Mouse (Mus musculus) 416B (cell line): ENCODE measurements around the gene Rbfox1.

ENCODE experiments used
- DNase-seq: peaks from one replicate; pipeline ENCODE4 v3.0.0; 2011; ENCODE audit warnings: low read depth

Gene Rbfox1

DNA sequence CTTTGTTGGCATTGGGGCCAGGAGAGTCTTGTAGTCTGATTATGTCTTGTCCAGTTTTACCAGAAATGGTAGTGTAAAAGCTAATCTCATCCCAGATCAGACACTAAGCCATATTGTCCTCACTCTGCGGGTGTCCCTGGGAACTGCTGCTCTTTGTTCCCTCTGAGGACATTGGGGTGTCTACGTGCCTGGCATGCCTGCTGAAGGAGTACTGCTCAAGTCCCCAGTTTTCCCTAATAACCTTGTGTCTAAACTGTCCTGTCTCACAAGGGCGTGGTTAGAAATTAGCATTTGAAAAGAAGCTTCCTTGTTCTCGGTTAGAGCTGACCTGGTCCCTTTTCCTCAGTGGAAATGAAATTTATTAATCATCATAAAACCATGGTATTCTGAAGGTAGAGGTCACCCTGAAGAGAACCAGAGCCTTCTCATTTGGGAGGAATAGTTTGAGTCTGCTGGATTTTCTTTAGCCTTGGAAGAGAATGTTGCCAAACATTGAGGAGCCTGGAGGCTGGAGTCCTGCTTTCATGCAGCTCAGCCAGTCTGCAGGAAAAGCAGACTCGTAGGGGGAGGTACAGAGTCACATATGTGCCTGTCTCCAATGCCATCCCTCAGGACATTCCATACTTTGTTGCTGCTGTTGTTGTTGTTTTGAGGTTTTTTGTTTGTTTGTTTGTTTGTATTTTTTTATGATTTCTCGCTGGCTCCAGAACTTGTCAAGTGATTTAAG, 1519.8 kb downstream of the Rbfox1 start:
- no peak for DNase-seq

DNA sequence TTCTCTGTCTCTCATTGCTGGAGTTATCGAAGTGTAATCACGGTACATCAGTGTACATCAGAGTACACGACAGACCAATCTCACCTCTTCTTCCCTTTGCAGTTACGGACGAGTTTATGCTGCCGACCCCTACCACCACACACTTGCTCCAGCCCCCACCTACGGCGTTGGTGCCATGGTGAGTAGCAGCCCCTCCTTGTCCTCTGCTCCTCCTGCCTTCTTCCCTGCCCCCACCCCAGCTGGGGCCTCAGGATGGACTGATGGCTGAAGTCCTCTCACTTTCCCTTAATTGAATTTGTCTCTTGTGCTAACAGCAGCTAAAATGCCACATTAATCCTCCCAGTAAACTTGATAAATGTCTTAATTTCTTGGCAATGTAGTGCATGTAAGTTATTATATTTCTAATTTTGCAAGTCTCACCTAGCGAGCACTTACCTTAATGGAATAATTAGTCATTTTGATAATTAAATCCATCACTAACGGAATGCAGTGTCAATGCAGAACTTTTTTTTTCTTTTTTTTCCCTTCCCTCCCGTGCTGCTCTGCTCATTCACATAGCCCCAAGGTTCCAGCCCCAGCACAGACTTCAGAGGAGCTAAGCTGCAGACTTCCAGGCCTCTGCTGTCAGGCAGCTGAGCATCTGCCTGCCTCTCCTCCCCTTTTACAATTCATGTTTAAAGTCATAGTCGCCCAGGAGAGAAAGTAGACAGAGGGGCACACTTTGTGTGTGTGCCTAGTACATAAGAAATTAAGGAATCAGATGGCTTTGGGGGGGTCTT, 1522.9 kb downstream of the Rbfox1 start:
- DNase-seq, result no peak

DNA sequence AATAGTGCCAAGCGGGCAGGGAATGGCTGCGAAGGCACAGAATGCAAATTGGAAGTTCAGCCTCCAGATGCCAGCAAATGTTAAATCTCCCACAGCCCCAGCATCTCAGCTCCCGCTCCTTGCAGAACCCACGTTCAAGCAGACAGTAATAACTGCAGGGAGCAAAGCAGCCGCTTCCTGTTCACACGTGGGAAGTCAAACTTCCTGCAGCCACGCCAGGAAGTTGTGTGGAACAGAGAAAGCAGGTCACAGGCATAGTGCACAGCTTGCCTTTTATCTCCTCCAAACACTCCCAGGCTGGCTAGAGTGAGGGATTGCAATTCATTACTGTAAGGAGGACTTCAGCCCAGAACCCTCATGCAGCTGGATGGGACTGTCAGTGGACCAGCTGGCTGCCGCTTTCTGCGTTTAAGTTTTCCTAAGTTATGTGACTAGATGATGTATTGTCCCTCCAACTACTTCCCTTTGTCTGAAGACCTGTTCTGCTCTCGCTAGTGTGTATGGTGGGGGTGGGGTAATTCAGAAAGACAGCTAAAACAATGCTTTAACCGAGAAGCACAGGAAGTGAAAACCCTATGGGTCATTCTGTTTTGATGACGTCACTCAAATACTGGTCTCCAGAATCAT, 1534.6 kb downstream of the Rbfox1 start:
- no peak for DNase-seq

DNA sequence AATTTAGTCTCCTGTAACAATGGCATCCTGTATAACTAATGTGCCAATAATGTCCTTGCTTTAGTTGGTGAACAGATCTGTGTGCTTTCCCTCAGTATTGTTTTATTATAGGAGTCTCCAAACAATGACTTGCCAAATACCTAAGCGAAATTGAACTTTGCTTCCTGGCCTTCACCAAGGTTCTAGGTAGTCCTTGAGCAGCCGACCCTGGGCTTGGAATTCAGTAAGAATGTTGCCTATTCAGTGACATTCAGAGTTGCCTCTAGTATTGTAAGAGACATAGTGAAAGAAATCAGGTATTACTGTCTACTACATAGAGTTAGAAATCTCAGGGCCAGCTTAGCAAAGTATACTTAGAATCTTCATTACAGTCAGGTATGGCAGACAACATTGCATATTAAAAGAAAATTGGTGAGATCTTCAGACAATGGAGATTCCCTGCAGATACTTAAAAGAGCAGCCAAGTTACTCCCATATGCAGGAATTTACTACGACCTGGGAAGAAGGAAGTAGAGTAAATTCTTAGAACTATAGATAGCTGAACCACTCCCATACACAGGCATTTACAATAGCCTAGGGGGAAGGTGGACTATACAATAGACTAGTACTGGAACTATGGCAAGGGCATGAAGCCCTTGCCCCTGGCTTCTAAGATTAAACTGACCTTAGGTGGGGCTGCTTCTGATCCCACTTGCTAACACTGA, 1540.4 kb downstream of the Rbfox1 start:
- DNase-seq, result no peak

DNA sequence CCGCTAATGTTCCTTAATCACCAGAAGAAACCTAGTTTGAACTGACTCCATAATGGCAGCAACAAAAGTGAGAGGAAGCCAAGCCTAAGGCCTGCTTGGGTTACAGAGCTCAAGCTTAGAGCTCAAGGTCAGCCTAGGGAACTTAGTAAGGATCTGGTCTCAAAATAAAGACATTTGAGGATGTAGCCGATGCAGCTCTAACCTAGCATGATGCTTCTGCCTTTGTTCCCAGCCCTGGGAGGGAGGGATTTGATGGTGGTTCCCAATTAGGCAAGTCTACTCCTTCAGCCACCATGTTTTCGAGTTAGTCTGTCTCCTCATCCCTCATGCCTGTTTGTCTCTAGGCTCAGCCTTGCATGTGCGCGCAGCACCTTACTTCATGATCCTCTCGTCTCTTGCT, 1548.1 kb downstream of the Rbfox1 start:
- no peak for DNase-seq

DNA sequence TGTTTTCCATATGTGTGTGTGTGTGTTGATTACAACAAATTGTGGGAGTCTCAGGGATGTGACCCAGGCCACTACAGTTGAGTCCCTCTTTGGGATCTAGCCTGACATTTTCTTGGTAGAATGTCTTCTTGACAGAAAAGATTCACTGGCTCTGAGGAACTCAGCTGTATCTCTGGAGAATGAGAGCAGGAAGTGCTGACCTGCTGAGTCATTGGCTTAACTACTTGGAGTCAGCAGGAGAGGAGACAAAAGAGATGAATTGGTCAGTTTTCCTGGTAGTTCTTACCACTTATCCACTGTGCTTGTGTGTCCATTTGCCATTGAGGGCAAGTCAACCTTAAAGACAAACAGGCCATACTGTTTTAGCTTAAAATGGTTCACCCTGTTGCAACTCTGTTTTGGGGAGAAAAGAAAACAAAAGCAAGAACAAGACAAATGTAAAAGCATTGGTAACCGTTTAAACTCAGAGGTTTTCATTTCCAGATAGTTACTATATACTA, 1561.7 kb downstream of the Rbfox1 start:
- DNase-seq, result no peak

DNA sequence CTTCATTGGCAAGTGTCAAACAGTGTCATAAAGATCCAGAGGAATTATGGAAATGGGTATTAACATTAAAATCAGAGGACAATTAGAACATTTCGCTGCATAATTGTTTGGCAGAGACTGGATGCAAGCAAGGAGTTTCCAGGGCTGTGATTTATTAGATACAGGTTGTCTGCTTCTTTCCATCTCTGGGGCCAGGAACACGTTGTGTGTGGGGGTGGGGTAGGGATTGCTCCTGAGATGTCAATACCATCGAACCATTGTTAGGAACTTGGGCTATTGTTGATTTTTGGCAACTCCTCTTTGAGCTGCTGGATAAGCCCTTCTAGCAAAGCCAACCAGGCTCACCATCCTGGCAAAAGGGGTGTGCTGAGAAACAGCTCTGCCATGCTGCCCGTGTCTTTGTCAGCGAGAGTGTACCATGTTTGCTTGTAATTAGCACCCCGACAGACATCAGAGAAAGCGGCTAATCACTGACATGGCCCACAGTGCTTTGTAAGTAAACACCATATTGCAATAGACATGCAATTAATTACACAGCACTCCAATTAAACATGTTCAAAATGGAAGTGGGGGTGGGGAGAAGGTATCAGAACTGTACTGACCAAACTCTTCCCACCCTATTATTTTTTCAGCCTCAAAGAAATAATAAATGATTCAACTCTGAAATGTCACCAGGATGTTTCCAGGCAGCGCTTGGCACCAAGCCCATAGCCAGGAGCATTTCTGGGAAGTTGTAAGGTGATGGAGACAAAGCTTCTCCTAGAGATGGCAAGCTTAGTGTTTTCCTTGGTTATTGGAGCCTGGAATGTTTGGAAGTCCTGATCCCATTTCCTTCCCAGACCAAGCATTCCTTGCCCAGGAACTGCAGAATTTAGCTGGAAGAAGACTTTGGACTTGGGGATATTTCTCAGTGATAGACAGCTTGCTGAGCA, 1562.8 kb downstream of the Rbfox1 start:
- no peak for DNase-seq

GRCm38 (mm10) chr16:7451193-7451592, 1566.0 kb downstream of the Rbfox1 start:
- no peak for DNase-seq

DNA sequence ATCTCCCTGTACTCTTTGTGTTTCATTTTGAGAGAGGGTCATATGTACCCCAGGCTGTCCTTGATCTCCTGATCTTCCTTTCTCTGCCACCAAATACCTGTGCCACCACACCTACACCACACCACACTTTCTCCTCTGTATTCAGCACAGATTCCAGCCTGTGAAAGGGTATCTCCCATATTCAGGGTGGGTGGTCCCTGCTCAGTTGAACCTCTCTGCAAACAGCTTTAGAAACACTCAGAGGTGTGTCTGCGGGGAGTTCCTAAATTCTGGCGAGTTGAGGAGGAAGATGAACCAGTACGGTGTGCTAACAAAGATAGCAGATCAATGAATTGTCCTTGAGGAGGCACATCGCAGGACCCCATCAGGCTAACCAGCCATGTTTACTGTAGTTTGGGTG, 1572.4 kb downstream of the Rbfox1 start:
- no peak for DNase-seq
